Mouse (Mus musculus): ENCODE measurements around the gene Tmem41b.

Gene Tmem41b

DNA sequence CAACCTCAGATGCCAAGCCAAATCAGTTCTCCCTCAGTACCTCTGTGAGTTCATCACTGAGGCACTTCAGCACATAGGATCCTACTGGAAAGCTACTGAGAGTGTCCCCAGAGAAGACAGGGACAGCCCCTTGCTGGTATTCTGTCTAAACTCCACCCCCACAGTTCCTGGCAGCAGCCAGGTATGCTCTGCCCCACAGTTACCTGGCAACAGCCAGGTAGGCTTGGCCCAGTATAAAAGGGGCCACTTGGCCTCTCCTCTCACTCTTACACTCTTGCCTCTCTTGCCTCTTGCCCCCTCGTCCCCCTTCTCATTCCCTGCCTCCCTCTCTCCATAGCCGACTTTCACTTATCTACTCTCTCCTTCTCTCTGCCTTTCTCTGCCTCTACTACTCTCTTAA, 61.8 kb downstream of the Tmem41b start:
- no peak for DNase-seq (ENCODE audit: low spot score in 2 of 2)

- no peak for DNase-seq (ENCODE audit: low spot score in 2 of 2)
Measured at GRCm38 (mm10) chr7:109922889-109923288, 63.8 kb downstream of the Tmem41b start.

All from thymus, postnatal 10 days (tissue).